Mouse (Mus musculus): Measurements from ENCODE around the gene Myo15. TPM values are rescaled to one million over a fixed set of nuclear protein-coding genes. Genes with fewer than 3 reads are reported as not detected.
"Not testable (repeated sequence)": the region's sequence is repeated elsewhere in the genome, so short reads cannot be mapped to it uniquely, and the experiment has no call there.

Gene Myo15
- polyA plus RNA-seq, 1 experiment from 2014 or later = not detected

- Histone ChIP-seq H3K27ac (peak within 1 kb of the TSS; percentile 98), H3K4me3 (peak within 1 kb of the TSS; percentile 79), H3K4me2 (peak within 1 kb of the TSS; percentile 70), H3K9ac (peak within 1 kb of the TSS; percentile 66), H3K27me3 (no peaks in the 10 kb centered on the region), H3K36me3 (no peaks in the 10 kb centered on the region), H3K4me1 (replicated peaks) (peaks cover 21% of the 10 kb centered on the region), H3K9me3 (replicated peaks) (no peaks in the 10 kb centered on the region)
- 22% methylated on average over 9 of the region's 9 CpGs for WGBS
- no peak for ATAC-seq (replicated peaks; ENCODE audit: insufficient number of reproducible peaks, insufficient read depth, low FRiP score, low read depth)
Observed at GRCm38 (mm10) chr11:60536180-60536858, 67.2 kb downstream of the Myo15 start, which contains the start of gene Alkbh5. Gene Alkbh5 (plus strand): TSS chr11:60536381.

GRCm38 (mm10) chr11:60536859-60537467, 67.8 kb downstream of the Myo15 start:
- no peaks in the 10 kb centered on the region; the same call in 1 of the 2 replicates for H3K36me3 ChIP-seq
- ATAC-seq (replicated peaks; ENCODE audit: insufficient number of reproducible peaks, insufficient read depth, low FRiP score, low read depth) = peak; percentile 78
- H3K27me3 ChIP-seq = no peaks in the 10 kb centered on the region
- H3K4me3 ChIP-seq = peak overlapping the region; percentile 79
- H3K9me3 ChIP-seq (replicated peaks) = no peaks in the 10 kb centered on the region
- 0% methylated on average over 37 of the region's 37 CpGs for WGBS
- H3K4me2 ChIP-seq = peak overlapping the region; percentile 70
- peak overlapping the region; percentile 66 for H3K9ac ChIP-seq
- H3K4me1 ChIP-seq (replicated peaks) = peaks cover 25% of the 10 kb centered on the region
- peak overlapping the region; percentile 98 for H3K27ac ChIP-seq

- WGBS = under 1% methylated on average over 85 of the region's 91 CpGs
- ATAC-seq (replicated peaks; ENCODE audit: insufficient number of reproducible peaks, insufficient read depth, low FRiP score, low read depth) = peak; percentile 91
- no peaks in the 10 kb centered on the region for H3K9me3 ChIP-seq (replicated peaks)
- no peaks in the 10 kb centered on the region for H3K27me3 ChIP-seq
- H3K4me3 ChIP-seq = peak overlapping the region; percentile 79
- H3K9ac ChIP-seq = peak overlapping the region; percentile 91
- peak overlapping the region; percentile 98 for H3K27ac ChIP-seq
- peak overlapping the region; percentile 89 for H3K4me2 ChIP-seq
- H3K36me3 ChIP-seq = peaks cover 6% of the 10 kb centered on the region; the same call in 1 of the 2 replicates
- peaks cover 27% of the 10 kb centered on the region for H3K4me1 ChIP-seq (replicated peaks)
Observed at GRCm38 (mm10) chr11:60537468-60538347, 68.6 kb downstream of the Myo15 start.

- peaks cover 34% of the 10 kb centered on the region for H3K4me1 ChIP-seq (replicated peaks)
- H3K9ac ChIP-seq = peak overlapping the region; percentile 91
- peak overlapping the region; percentile 79 for H3K4me3 ChIP-seq
- under 1% methylated on average over 93 of the region's 93 CpGs for WGBS
- peak; percentile 24 for ATAC-seq (replicated peaks; ENCODE audit: insufficient number of reproducible peaks, insufficient read depth, low FRiP score, low read depth)
- H3K9me3 ChIP-seq (replicated peaks) = no peaks in the 10 kb centered on the region
- peaks cover 8% of the 10 kb centered on the region; the same call in 1 of the 2 replicates for H3K36me3 ChIP-seq
- peak overlapping the region; percentile 98 for H3K27ac ChIP-seq
- peak overlapping the region; percentile 89 for H3K4me2 ChIP-seq
- H3K27me3 ChIP-seq = no peaks in the 10 kb centered on the region
Observed at GRCm38 (mm10) chr11:60538371-60539281, 69.5 kb downstream of the Myo15 start.

- Histone ChIP-seq H3K36me3 (peaks cover 8% of the 10 kb centered on the region; the same call in 1 of the 2 replicates), H3K27ac (no peak overlapping the region), H3K4me1 (replicated peaks) (peaks cover 42% of the 10 kb centered on the region), H3K4me3 (peak overlapping the region; percentile 79), H3K9me3 (replicated peaks) (no peaks in the 10 kb centered on the region), H3K9ac (peak overlapping the region; percentile 91), H3K4me2 (peak overlapping the region; percentile 89), H3K27me3 (no peaks in the 10 kb centered on the region)
- ATAC-seq (replicated peaks; ENCODE audit: insufficient number of reproducible peaks, insufficient read depth, low FRiP score, low read depth) = no peak
- WGBS = 3% methylated on average over 2 of the region's 2 CpGs
Observed at GRCm38 (mm10) chr11:60539540-60539939, 70.4 kb downstream of the Myo15 start.

- Histone ChIP-seq H3K4me3 (peak overlapping the region; percentile 46), H3K27ac (peak overlapping the region; percentile 6), H3K4me1 (replicated peaks) (peaks cover 47% of the 10 kb centered on the region), H3K27me3 (no peaks in the 10 kb centered on the region), H3K9ac (peak overlapping the region; percentile 53), H3K9me3 (replicated peaks) (no peaks in the 10 kb centered on the region), H3K36me3 (peaks cover 8% of the 10 kb centered on the region; the same call in 1 of the 2 replicates), H3K4me2 (peak overlapping the region; percentile 89)
- 2% methylated on average over 4 of the region's 4 CpGs for WGBS
- no peak for ATAC-seq (replicated peaks; ENCODE audit: insufficient number of reproducible peaks, insufficient read depth, low FRiP score, low read depth)
Observed at GRCm38 (mm10) chr11:60540002-60540610, 71.0 kb downstream of the Myo15 start.

GRCm38 (mm10) chr11:60540761-60541160, 71.6 kb downstream of the Myo15 start:
- Histone ChIP-seq H3K36me3 (peaks cover 8% of the 10 kb centered on the region; the same call in 1 of the 2 replicates), H3K4me2 (peak overlapping the region; percentile 89), H3K4me1 (replicated peaks) (peaks cover 52% of the 10 kb centered on the region), H3K4me3 (peak overlapping the region; percentile 46), H3K9ac (peak overlapping the region; percentile 53; the same call in 1 of the 2 replicates), H3K27me3 (no peaks in the 10 kb centered on the region), H3K27ac (peak overlapping the region; percentile 6), H3K9me3 (replicated peaks) (no peaks in the 10 kb centered on the region)
- WGBS = 41% methylated on average over 2 of the region's 2 CpGs
- ATAC-seq (replicated peaks; ENCODE audit: insufficient number of reproducible peaks, insufficient read depth, low FRiP score, low read depth) = no peak

- H3K4me2 ChIP-seq = peak overlapping the region; percentile 1; the same call in 1 of the 2 replicates
- H3K36me3 ChIP-seq = peaks cover 8% of the 10 kb centered on the region; the same call in 1 of the 2 replicates
- H3K9ac ChIP-seq = no peak overlapping the region
- H3K27ac ChIP-seq = no peak overlapping the region
- H3K4me3 ChIP-seq = no peak overlapping the region
- 80% methylated on average over 6 of the region's 6 CpGs for WGBS
- H3K4me1 ChIP-seq (replicated peaks) = peaks cover 51% of the 10 kb centered on the region
- ATAC-seq (replicated peaks; ENCODE audit: insufficient number of reproducible peaks, insufficient read depth, low FRiP score, low read depth) = no peak
- H3K27me3 ChIP-seq = no peaks in the 10 kb centered on the region
- no peaks in the 10 kb centered on the region for H3K9me3 ChIP-seq (replicated peaks)
Observed at GRCm38 (mm10) chr11:60541831-60542230, 72.7 kb downstream of the Myo15 start.

- Histone ChIP-seq H3K4me1 (replicated peaks) (peaks cover 63% of the 10 kb centered on the region), H3K36me3 (peaks cover 14% of the 10 kb centered on the region; the same call in 1 of the 2 replicates)
- not testable (repeated sequence) for H3K27me3 ChIP-seq; H3K9me3 ChIP-seq (replicated peaks); H3K27ac ChIP-seq; H3K4me3 ChIP-seq; H3K9ac ChIP-seq; ATAC-seq (replicated peaks; ENCODE audit: insufficient number of reproducible peaks, insufficient read depth, low FRiP score, low read depth); H3K4me2 ChIP-seq
- WGBS = 88% methylated on average over 5 of the region's 5 CpGs
Observed at GRCm38 (mm10) chr11:60543211-60543610, 74.1 kb downstream of the Myo15 start.

GRCm38 (mm10) chr11:60545433-60545832, 76.3 kb downstream of the Myo15 start:
- peaks cover 33% of the 10 kb centered on the region; the same call in 1 of the 2 replicates for H3K36me3 ChIP-seq
- H3K27ac ChIP-seq = peak overlapping the region; percentile 20; the same call in 1 of the 2 replicates
- WGBS = 52% methylated on average over 4 of the region's 4 CpGs
- peak overlapping the region; percentile 13; the same call in 1 of the 2 replicates for H3K4me2 ChIP-seq
- no peak for ATAC-seq (replicated peaks; ENCODE audit: insufficient number of reproducible peaks, insufficient read depth, low FRiP score, low read depth)
- H3K9ac ChIP-seq = no peak overlapping the region
- no peaks in the 10 kb centered on the region for H3K27me3 ChIP-seq
- H3K4me1 ChIP-seq (replicated peaks) = peaks cover 67% of the 10 kb centered on the region
- H3K9me3 ChIP-seq (replicated peaks) = no peaks in the 10 kb centered on the region
- H3K4me3 ChIP-seq = no peak overlapping the region

Measured in heart, embryonic 15.5 days (tissue).